Mouse (Mus musculus): Measurements from ENCODE around the gene Rrp1.

DNA sequence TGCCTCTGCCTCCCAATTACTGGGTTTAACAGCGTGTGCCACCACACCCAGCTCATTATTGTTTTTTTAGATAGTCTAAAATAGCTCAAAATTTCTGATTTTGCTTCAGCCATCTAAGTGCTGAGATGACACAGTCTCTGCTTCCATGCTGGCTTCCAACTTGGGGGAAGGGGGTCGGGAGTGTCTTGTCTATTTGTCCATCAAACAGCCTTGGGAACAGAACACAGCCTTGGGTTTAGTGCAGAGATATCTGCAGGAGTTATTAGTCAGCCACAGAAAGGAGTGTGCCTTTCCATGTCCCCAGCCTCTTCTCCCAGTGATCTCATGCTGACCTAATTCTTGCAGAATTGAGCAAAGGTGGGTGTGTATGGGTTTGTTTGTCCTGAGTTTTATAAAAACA is 5.9 kb upstream of the Rrp1 start:
- TF ChIP-seq CTCF (IDR thresholded peaks at IDR 0.05) = no peak
- no peak for TF ChIP-seq EP300 (IDR thresholded peaks at IDR 0.05; ENCODE audit: insufficient read depth, low read depth, low read length)
- no peak for TF ChIP-seq POLR2A (IDR thresholded peaks at IDR 0.05; ENCODE audit: insufficient read depth, low read depth, low read length)

Data from heart, adult 2 months (tissue).